7 mouse cellular contexts compared by ENCODE assay signal in the genomic region with DNA sequence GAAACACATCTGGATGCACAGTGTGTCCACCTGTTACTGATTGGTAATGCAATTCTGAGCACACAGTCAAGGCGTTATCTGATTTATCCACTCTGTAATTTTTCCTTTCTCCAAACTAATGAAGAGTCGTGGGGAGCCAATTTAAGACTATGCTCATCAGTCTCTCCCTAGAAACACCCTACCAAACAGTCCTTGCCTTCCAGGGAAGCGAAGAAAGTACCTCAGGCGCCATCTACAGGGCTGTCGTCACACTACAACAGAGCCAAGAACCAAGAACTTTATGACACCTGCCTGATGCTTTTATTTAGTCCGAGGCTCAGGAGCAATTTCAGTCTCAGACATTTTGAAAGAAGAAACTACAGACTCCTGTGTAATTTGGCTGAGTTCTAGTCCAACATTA. TPM values are rescaled to one million over a fixed set of nuclear protein-coding genes. Genes with fewer than 3 reads are reported as not detected.
DNase-seq lines count a peak whose midpoint lies in the region; ATAC-seq and TF ChIP-seq lines count a peak whose summit lies in the region.

No protein-coding gene starts in this region.

- H3K4me3 ChIP-seq in embryonic facial prominence, embryonic 14.5 days (ENCODE audit: low read depth, low read length) = no peak overlapping the region
- H3K4me3 ChIP-seq in intestine, embryonic 14.5 days (ENCODE audit: low read depth, low read length) = no peak overlapping the region
- H3K4me3 ChIP-seq in lung, adult 2 months (replicated peaks; ENCODE audit: extremely low read depth, low read depth, low read length) = no peak overlapping the region

- H3K9ac ChIP-seq in embryonic facial prominence, embryonic 14.5 days (ENCODE audit: low read depth, low read length) = no peak overlapping the region
- H3K9ac ChIP-seq in intestine, embryonic 14.5 days (ENCODE audit: low read length) = no peak overlapping the region

- no peak overlapping the region for H3K27ac ChIP-seq in embryonic facial prominence, embryonic 14.5 days (replicated peaks; ENCODE audit: low read depth, low read length)
- H3K27ac ChIP-seq in intestine, embryonic 14.5 days (ENCODE audit: low read depth) = no peak overlapping the region

- no peaks in the 10 kb centered on the region for H3K27me3 ChIP-seq in embryonic facial prominence, embryonic 14.5 days (replicated peaks; ENCODE audit: control insufficient read depth, insufficient read depth, low read length)
- peaks cover under 1% of the 10 kb centered on the region for H3K27me3 ChIP-seq in intestine, embryonic 14.5 days (replicated peaks; ENCODE audit: control insufficient read depth, insufficient read depth, low read length)

- H3K4me2 ChIP-seq in embryonic facial prominence, embryonic 14.5 days (ENCODE audit: low read depth, low read length) = no peak overlapping the region
- no peak overlapping the region for H3K4me2 ChIP-seq in intestine, embryonic 14.5 days (ENCODE audit: low read length)

- TF ChIP-seq CTCF in lung, adult 2 months (IDR thresholded peaks at IDR 0.05; ENCODE audit: insufficient read depth, low read length) = peak; percentile 74

- no peaks in the 10 kb centered on the region; the same call in 1 of the 2 replicates for H3K4me1 ChIP-seq in embryonic facial prominence, embryonic 14.5 days (ENCODE audit: control insufficient read depth, insufficient read depth, low read length)
- no peaks in the 10 kb centered on the region for H3K4me1 ChIP-seq in intestine, embryonic 14.5 days (replicated peaks; ENCODE audit: control insufficient read depth, insufficient read depth, low read length)
- no peaks in the 10 kb centered on the region for H3K4me1 ChIP-seq in lung, adult 2 months (ENCODE audit: control insufficient read depth, insufficient read depth, low read length)

- WGBS in embryonic facial prominence, embryonic 14.5 days = 11% methylated on average over 6 of the region's 6 CpGs
- WGBS in intestine, embryonic 14.5 days = 11% methylated on average over 6 of the region's 6 CpGs
- WGBS in lung, adult 2 months = 13% methylated on average over 6 of the region's 6 CpGs

- DNase-seq in spleen, postnatal 10 days (ENCODE audit: low spot score in 2 of 2) = peak; percentile 19 to 44
- DNase-seq in spleen, adult 12 weeks (ENCODE audit: low spot score) = no peak
- peak; percentile 45 for DNase-seq in adrenal gland, postnatal 25 days
- peak; percentile 31 for DNase-seq in embryonic facial prominence, embryonic 14.5 days (ENCODE audit: low spot score)
- peak; percentile 80 for DNase-seq in intestine, embryonic 14.5 days (ENCODE audit: low spot score)
- peak; percentile 58 for DNase-seq in lung, adult 2 months
- DNase-seq in right cerebral cortex, adult 2 months (ENCODE audit: low spot score in 2 of 2) = peak; percentile 77 to 82

- no peaks in the 10 kb centered on the region for H3K36me3 ChIP-seq in embryonic facial prominence, embryonic 14.5 days (ENCODE audit: control insufficient read depth, insufficient read depth, low read length)
- no peaks in the 10 kb centered on the region for H3K36me3 ChIP-seq in intestine, embryonic 14.5 days (ENCODE audit: control insufficient read depth, insufficient read depth, low read length)

- TF ChIP-seq POLR2A in lung, adult 2 months (IDR thresholded peaks at IDR 0.05; ENCODE audit: borderline replicate concordance, extremely low read depth, low read depth, low read length) = no peak

- H3K9me3 ChIP-seq in embryonic facial prominence, embryonic 14.5 days (ENCODE audit: control insufficient read depth, low read length) = no peaks in the 10 kb centered on the region
- no peaks in the 10 kb centered on the region for H3K9me3 ChIP-seq in intestine, embryonic 14.5 days (ENCODE audit: control insufficient read depth, low read length)

- peak; percentile 42; the same call in 1 of the 2 replicates for ATAC-seq in embryonic facial prominence, embryonic 14.5 days (ENCODE audit: low read depth)
- no peak for ATAC-seq in intestine, embryonic 14.5 days (replicated peaks; ENCODE audit: low FRiP score, low TSS enrichment, low read depth)

RNA-seq across cellular contexts. Expression of a gene that starts 6.1 kb away (rescaled TPM):
- 0.61 and 0.81 TPM in 2 replicates for total RNA-seq in adrenal gland, postnatal 25 days (2021)
- 3.1 and 6.2 TPM in 2 replicates for polyA plus RNA-seq in embryonic facial prominence, embryonic 14.5 days (2014; fragmentation: Nextera tagmentation; extraction: Ambion mirVana)
- polyA plus RNA-seq in intestine, embryonic 14.5 days (2014; fragmentation: Nextera tagmentation; extraction: Ambion mirVana) = 0.55 and 0.87 TPM in 2 replicates
- polyA plus RNA-seq in lung, adult 2 months (2012; rRNA removed) = 2.7 and 3.2 TPM in 2 replicates
